Mouse (Mus musculus): ENCODE measurements around the gene Abhd15. TPM values are rescaled to one million over a fixed set of nuclear protein-coding genes. Genes with fewer than 3 reads are reported as not detected.

Abhd15 gene
- polyA plus RNA-seq, 2 experiments: 0.50 to 1.5 TPM

DNA sequence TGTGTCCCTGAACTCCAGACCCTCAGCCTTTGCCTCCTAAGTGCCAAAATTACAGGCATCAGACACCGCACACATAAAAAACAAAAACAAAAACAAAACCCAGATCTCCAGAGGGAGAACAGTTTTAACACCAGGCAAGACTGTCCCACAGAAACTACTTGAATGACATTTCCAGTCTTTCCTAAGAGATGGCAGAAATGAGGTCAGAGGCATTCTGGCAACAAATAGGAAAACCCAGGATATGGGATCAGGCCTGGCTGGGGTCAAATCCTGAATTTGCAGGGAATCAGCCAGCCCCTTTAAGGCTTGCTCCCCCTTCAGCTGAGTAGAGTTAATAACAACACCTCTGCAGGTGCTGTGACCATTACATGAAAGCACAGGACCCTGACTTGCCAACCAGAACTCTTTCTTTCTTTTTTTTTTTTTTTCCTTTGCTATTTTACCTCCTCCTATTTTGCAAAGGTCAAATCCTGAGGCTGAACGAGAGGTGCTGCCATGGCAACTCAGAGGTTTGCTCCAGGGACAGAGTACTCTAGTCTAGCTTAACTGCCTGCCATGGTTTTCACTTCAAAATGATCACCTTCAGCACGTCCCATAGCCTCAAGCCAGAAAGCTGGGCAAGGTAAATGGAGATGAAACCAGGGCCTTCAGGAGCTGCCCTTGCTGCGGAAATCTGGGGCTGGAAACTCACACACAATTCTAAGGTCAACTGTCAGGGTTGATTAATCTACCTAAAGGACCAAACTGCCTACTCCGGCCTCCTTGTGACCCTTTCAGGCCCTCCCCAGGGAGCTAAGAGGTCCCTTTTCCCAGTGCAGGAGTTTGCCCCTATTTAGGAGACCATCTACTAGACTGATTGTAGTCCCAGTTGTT is 1.9 kb downstream of the Abhd15 start:
- Histone ChIP-seq H3K27me3 (ENCODE audit: control insufficient read depth, insufficient read depth, low read length) (peaks cover 27% of the 10 kb centered on the region), H3K9ac (ENCODE audit: low read depth, low read length, severe bottlenecking) (no peak overlapping the region), H3K9me3 (ENCODE audit: control insufficient read depth, low read length) (no peaks in the 10 kb centered on the region), H3K4me3 (replicated peaks; ENCODE audit: low read length) (no peak overlapping the region), H3K4me1 (ENCODE audit: control insufficient read depth, insufficient read depth, low read length) (peaks cover 29% of the 10 kb centered on the region), H3K36me3 (ENCODE audit: control insufficient read depth, insufficient read depth, low read length) (no peaks in the 10 kb centered on the region; the same call in 1 of the 2 replicates), H3K4me2 (replicated peaks; ENCODE audit: low read depth, low read length, severe bottlenecking) (no peak overlapping the region), H3K27ac (replicated peaks; ENCODE audit: low read depth, low read length) (no peak overlapping the region)
- DNase-seq (ENCODE audit: low spot score) (no peak), ATAC-seq (ENCODE audit: low FRiP score, low read depth) (no peak)
- no peak for TF ChIP-seq POLR2A (IDR thresholded peaks at IDR 0.05; ENCODE audit: borderline replicate concordance, extremely low read depth, insufficient read depth, insufficient read length)
- WGBS: 53% methylated on average over 5 of the region's 5 CpGs

DNA sequence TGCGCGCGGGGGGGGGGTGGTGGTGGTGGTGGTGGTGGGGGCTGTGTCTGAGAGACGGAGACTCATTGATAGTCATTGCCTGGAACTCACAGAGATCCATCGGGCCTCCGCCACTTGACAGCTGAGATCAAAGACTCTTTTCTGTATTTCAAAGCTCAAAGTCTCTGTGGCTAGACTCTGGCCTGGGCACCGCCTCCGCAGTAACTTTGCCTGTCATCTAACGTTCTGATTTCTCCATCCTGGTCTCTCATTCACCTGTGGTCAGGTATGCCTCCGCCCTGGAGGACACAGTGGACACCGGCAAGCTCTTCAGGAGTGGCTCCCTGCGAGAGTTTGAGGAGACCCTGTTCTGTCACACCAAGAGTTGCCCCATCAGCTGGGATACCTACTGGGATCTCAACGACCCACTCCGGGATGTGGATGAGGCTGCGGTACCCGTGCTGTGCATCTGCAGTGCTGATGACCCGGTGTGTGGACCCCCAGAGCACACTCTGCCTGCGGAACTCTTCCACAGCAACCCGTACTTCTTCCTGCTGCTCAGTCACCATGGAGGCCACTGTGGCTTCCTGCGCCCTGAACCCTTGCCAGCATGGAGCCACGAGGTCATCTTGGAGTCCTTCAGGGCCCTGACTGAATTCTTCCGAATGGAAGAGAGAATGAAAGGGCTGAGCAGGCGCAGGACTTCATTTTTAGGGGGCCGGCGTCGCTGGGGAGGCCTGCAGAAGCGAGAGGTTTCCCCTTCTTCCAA is 3.3 kb downstream of the Abhd15 start:
- 78% methylated on average over 27 of the region's 27 CpGs for WGBS
- Histone ChIP-seq H3K27ac (replicated peaks; ENCODE audit: low read depth, low read length) (no peak overlapping the region), H3K4me2 (replicated peaks; ENCODE audit: low read depth, low read length, severe bottlenecking) (no peak overlapping the region), H3K9me3 (ENCODE audit: control insufficient read depth, low read length) (no peaks in the 10 kb centered on the region), H3K9ac (ENCODE audit: low read depth, low read length, severe bottlenecking) (no peak overlapping the region), H3K4me1 (ENCODE audit: control insufficient read depth, insufficient read depth, low read length) (peaks cover 22% of the 10 kb centered on the region), H3K4me3 (replicated peaks; ENCODE audit: low read length) (no peak overlapping the region), H3K36me3 (ENCODE audit: control insufficient read depth, insufficient read depth, low read length) (no peaks in the 10 kb centered on the region), H3K27me3 (ENCODE audit: control insufficient read depth, insufficient read depth, low read length) (peaks cover 27% of the 10 kb centered on the region)
- DNase-seq (ENCODE audit: low spot score) (no peak), ATAC-seq (ENCODE audit: low FRiP score, low read depth) (no peak)
- no peak for TF ChIP-seq POLR2A (IDR thresholded peaks at IDR 0.05; ENCODE audit: borderline replicate concordance, extremely low read depth, insufficient read depth, insufficient read length)

DNA sequence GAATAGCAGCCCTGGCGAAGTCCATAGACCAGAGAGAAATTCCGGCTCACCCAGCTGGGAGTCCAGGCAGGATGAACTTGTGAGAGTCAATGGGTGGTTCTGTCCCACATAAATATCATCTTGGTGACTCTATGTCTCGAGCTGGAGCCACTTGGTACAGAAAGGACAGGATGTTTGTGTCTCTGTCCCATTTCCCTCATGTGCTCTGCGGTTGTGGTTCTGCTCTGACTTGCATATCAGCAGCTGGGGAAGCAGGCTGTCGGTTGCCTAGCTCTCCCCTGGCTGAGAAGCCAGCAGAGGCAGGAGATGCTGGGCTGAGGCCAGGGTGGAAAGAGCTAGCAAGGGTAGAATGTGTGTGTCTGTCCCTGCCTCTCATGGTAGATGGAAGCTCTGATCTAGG is 4.1 kb downstream of the Abhd15 start, which contains the start of gene Gm10392:
Gene Gm10392, minus strand, starts transcription at position 156 of the 400 bp plus-strand sequence.
- 71% methylated on average over 5 of the region's 5 CpGs for WGBS
- Histone ChIP-seq H3K4me2 (replicated peaks; ENCODE audit: low read depth, low read length, severe bottlenecking) (no peak within 1 kb of the TSS), H3K36me3 (ENCODE audit: control insufficient read depth, insufficient read depth, low read length) (no peaks in the 10 kb centered on the region), H3K27ac (replicated peaks; ENCODE audit: low read depth, low read length) (no peak within 1 kb of the TSS), H3K27me3 (ENCODE audit: control insufficient read depth, insufficient read depth, low read length) (peaks cover 27% of the 10 kb centered on the region), H3K9ac (ENCODE audit: low read depth, low read length, severe bottlenecking) (no peak within 1 kb of the TSS), H3K4me3 (replicated peaks; ENCODE audit: low read length) (no peak within 1 kb of the TSS), H3K9me3 (ENCODE audit: control insufficient read depth, low read length) (no peaks in the 10 kb centered on the region), H3K4me1 (ENCODE audit: control insufficient read depth, insufficient read depth, low read length) (peaks cover 19% of the 10 kb centered on the region)
- DNase-seq (ENCODE audit: low spot score) (no peak), ATAC-seq (ENCODE audit: low FRiP score, low read depth) (no peak)
- TF ChIP-seq POLR2A (IDR thresholded peaks at IDR 0.05; ENCODE audit: borderline replicate concordance, extremely low read depth, insufficient read depth, insufficient read length): no peak

DNA sequence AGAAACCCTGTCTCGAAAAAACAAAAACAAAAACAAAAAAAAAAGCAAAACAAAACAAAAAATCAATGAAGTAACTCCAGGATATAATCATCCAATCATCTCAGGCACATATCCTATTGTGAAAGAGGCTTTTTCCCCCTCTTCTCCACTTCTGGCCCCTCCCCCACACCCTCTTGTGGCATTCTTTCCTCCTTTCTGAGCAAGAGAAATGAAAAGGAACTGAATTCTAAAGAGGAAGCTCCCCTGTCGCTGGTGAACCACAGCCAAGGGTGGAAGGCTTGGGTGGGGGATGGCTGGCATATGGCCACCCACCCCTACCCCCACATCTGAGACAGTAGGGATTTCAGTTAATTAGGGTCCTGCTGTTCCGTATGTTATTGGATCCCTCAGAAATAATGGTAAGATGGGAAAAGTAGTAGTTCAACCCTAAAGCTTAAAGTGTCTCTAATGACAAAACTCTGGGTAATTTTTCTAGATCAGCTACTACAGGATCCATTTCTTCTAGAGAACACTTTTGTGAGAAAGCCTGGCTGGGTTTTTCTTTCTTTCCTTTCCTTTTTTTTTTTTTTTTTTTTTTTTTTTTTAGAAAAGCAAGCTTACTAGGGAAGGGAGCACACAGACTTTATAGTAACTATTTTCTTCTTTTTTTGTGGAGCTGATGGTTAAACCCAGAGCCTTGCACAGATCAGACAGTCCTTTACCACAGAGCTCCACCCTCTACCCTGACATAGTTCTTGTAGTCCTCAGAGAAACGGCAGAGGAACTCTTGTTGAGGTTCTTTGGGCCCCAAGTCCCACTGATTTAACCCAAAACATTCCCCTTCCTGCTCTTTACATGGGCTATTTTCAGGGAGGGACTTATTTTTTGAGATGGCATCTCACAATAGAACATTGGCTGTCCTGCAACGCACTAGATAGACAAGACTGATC is 5.9 kb downstream of the Abhd15 start:
- whole genome bisulfite sequencing: 49% methylated on average over 5 of the region's 5 CpGs
- ATAC-seq (ENCODE audit: low FRiP score, low read depth): no peak
- TF ChIP-seq POLR2A (IDR thresholded peaks at IDR 0.05; ENCODE audit: borderline replicate concordance, extremely low read depth, insufficient read depth, insufficient read length): no peak

More for the DNA sequence above, 5.9 kb downstream of the Abhd15 start:
- Histone ChIP-seq H3K36me3 (ENCODE audit: control insufficient read depth, insufficient read depth, low read length) (no peaks in the 10 kb centered on the region), H3K9ac (ENCODE audit: low read depth, low read length, severe bottlenecking) (no peak overlapping the region), H3K4me1 (ENCODE audit: control insufficient read depth, insufficient read depth, low read length) (peaks cover 2% of the 10 kb centered on the region; the same call in 1 of the 2 replicates), H3K9me3 (ENCODE audit: control insufficient read depth, low read length) (no peaks in the 10 kb centered on the region), H3K27ac (replicated peaks; ENCODE audit: low read depth, low read length) (no peak overlapping the region), H3K4me2 (replicated peaks; ENCODE audit: low read depth, low read length, severe bottlenecking) (no peak overlapping the region), H3K4me3 (replicated peaks; ENCODE audit: low read length) (no peak overlapping the region), H3K27me3 (ENCODE audit: control insufficient read depth, insufficient read depth, low read length) (peaks cover 8% of the 10 kb centered on the region)
- no peak for DNase-seq (ENCODE audit: low spot score)
